Mouse (Mus musculus) MEL (cell line): Measurements from ENCODE around the gene Robo3. TPM values are rescaled to one million over a fixed set of nuclear protein-coding genes. Genes with fewer than 3 reads are reported as not detected.

Experiments
- DNase-seq: peaks from one replicate; pipeline ENCODE4 v3.0.0; 2011; ENCODE audit warnings: low read depth, low spot score
- H3K27ac ChIP-seq: 2 replicates; pipeline ENCODE4 v1.5.1; 2012; ENCODE audit warnings: low read depth, mild to moderate bottlenecking, control low read depth, low read length, moderate library complexity; ENCODE audit not compliant: control insufficient read depth
- H3K27me3 ChIP-seq, 2 experiments: fragments of 150-350 bp in 1 of 2; sonication (generic) in 1 of 2; 2 replicates each; pipeline ENCODE4 v1.6.1; 2012; ENCODE audit warnings: low read length in 2 of 2, mild to moderate bottlenecking in 2 of 2, improper control_type of control experiment in 1 of 2, moderate library complexity in 1 of 2; ENCODE audit not compliant: insufficient read depth in 2 of 2, control insufficient read depth in 1 of 2
- H3K36me3 ChIP-seq, 2 experiments: 2 replicates each; pipeline ENCODE4 v1.6.1; 2012 to 2014; ENCODE audit warnings: low read length in 2 of 2, improper control_type of control experiment in 1 of 2, inconsistent platforms in 1 of 2, mild to moderate bottlenecking in 1 of 2; ENCODE audit not compliant: insufficient read depth in 2 of 2, control insufficient read depth in 1 of 2
- H3K4me1 ChIP-seq, 2 experiments: fragments of 150-350 bp in 1 of 2; sonication (generic) in 1 of 2; 2 replicates each; pipeline ENCODE4 v1.6.1; 2012; ENCODE audit warnings: low read length in 2 of 2, improper control_type of control experiment in 1 of 2, mild to moderate bottlenecking in 1 of 2; ENCODE audit not compliant: insufficient read depth in 2 of 2, control insufficient read depth in 1 of 2
- H3K4me3 ChIP-seq, 2 experiments: fragments of 150-350 bp in 1 of 2; sonication (generic) in 1 of 2; 2 replicates each; pipeline ENCODE4 v1.5.1; 2012; ENCODE audit warnings: low read depth in 2 of 2, low read length in 2 of 2, mild to moderate bottlenecking in 2 of 2, moderate library complexity in 2 of 2, control low read depth in 1 of 2, improper control_type of control experiment in 1 of 2; ENCODE audit not compliant: control insufficient read depth in 1 of 2, insufficient read depth in 1 of 2
- H3K79me2 ChIP-seq: 2 replicates; pipeline ENCODE4 v1.6.1; 2012; ENCODE audit warnings: mild to moderate bottlenecking, low read length, moderate library complexity; ENCODE audit not compliant: control insufficient read depth, poor library complexity, insufficient read depth
- H3K9ac ChIP-seq: 2 replicates; pipeline ENCODE4 v1.6.1; 2012; ENCODE audit warnings: low read depth, mild to moderate bottlenecking, control low read depth, low read length, moderate library complexity; ENCODE audit not compliant: control insufficient read depth, poor library complexity, severe bottlenecking
- H3K9me3 ChIP-seq: fragments of 150-350 bp; sonication (generic); replicated peaks from 2 replicates; pipeline ENCODE4 v1.6.1; 2012; ENCODE audit warnings: mild to moderate bottlenecking, low read length, improper control_type of control experiment, moderate library complexity; ENCODE audit not compliant: insufficient read depth
- BHLHE40 ChIP-seq: IDR thresholded peaks from 2 replicates; pipeline ENCODE4 v1.6.1; 2012; ENCODE audit warnings: low read depth, mild to moderate bottlenecking, inconsistent platforms, low read length, improper control_type of control experiment, borderline replicate concordance
- E2F4 ChIP-seq: IDR thresholded peaks from 2 replicates; pipeline ENCODE4 v1.6.1; 2011; ENCODE audit warnings: low read depth, low read length, improper control_type of control experiment, borderline replicate concordance
- GATA1 ChIP-seq: IDR thresholded peaks from 2 replicates; pipeline ENCODE4 v1.6.1; 2011; ENCODE audit warnings: low read depth, low read length, improper control_type of control experiment
- HCFC1 ChIP-seq: IDR thresholded peaks from 2 replicates; pipeline ENCODE4 v1.6.1; 2012; ENCODE audit warnings: low read depth, mild to moderate bottlenecking, inconsistent platforms, low read length, improper control_type of control experiment, moderate library complexity
- JUND ChIP-seq: IDR thresholded peaks from 2 replicates; pipeline ENCODE4 v1.6.1; 2011; ENCODE audit warnings: low read depth, mild to moderate bottlenecking, improper control_type of control experiment, low read length
- KAT2A ChIP-seq: conservative IDR thresholded peaks from 2 replicates; pipeline ENCODE4 v1.6.1; 2012; ENCODE audit warnings: low read depth, low read length, improper control_type of control experiment, inconsistent platforms
- MAZ ChIP-seq: IDR thresholded peaks from 2 replicates; pipeline ENCODE4 v1.6.1; 2012; ENCODE audit warnings: low read depth, mild to moderate bottlenecking, inconsistent platforms, low read length, improper control_type of control experiment
- MEF2A ChIP-seq: IDR thresholded peaks from 2 replicates; pipeline ENCODE4 v1.6.1; 2014; ENCODE audit warnings: low read depth, mild to moderate bottlenecking, inconsistent platforms, low read length, improper control_type of control experiment; ENCODE audit not compliant: poor library complexity, insufficient replicate concordance, severe bottlenecking; ENCODE audit errors: extremely low read depth
- MYC ChIP-seq: IDR thresholded peaks from 2 replicates; pipeline ENCODE4 v1.6.1; 2011; ENCODE audit warnings: low read depth, mild to moderate bottlenecking, low read length, improper control_type of control experiment, moderate library complexity
- NRF1 ChIP-seq: IDR thresholded peaks from 2 replicates; pipeline ENCODE4 v1.6.1; 2014; ENCODE audit warnings: low read depth, mild to moderate bottlenecking, inconsistent platforms, low read length, improper control_type of control experiment, moderate library complexity; ENCODE audit not compliant: poor library complexity, insufficient read depth, severe bottlenecking
- POLR2A ChIP-seq, 2 experiments: IDR thresholded peaks; 2 replicates each; pipeline ENCODE4 v1.6.1; 2011 to 2012; ENCODE audit warnings: low read length in 2 of 2, mild to moderate bottlenecking in 2 of 2, control low read depth in 1 of 2, improper control_type of control experiment in 1 of 2, low read depth in 1 of 2, moderate library complexity in 1 of 2; ENCODE audit not compliant: control insufficient read depth in 1 of 2, insufficient read depth in 1 of 2, poor library complexity in 1 of 2
- POLR2AphosphoS5 ChIP-seq: IDR thresholded peaks from 2 replicates; pipeline ENCODE4 v1.6.1; 2012; ENCODE audit warnings: low read depth, borderline replicate concordance, mild to moderate bottlenecking, inconsistent platforms, low read length, moderate library complexity, mixed read lengths
- RAD21 ChIP-seq: IDR thresholded peaks from 2 replicates; pipeline ENCODE4 v1.6.1; 2011; ENCODE audit warnings: mild to moderate bottlenecking, low read depth, low read length, improper control_type of control experiment
- USF1 ChIP-seq: IDR thresholded peaks from 2 replicates; pipeline ENCODE4 v1.6.1; 2014; ENCODE audit warnings: low read depth, mild to moderate bottlenecking, inconsistent platforms, low read length, improper control_type of control experiment, moderate library complexity
- ZMIZ1 ChIP-seq: IDR thresholded peaks from 2 replicates; pipeline ENCODE4 v1.6.1; 2012; ENCODE audit warnings: low read depth, mild to moderate bottlenecking, inconsistent platforms, low read length, improper control_type of control experiment, moderate library complexity
- ZNF384 ChIP-seq: IDR thresholded peaks from 2 replicates; pipeline ENCODE4 v1.6.1; 2012; ENCODE audit warnings: low read depth, mild to moderate bottlenecking, inconsistent platforms, low read length, improper control_type of control experiment
- polyA plus RNA-seq, 2 experiments: library from polyadenylated mRNA; stranded (reverse) in 1 of 2; unstranded in 1 of 2; fragments of >175 nt in 1 of 2; fragments of >200 nt in 1 of 2; gene quantifications; 2 replicates each; pipeline versions ENCODE4 v1.2.1 to v1.2.4; 2012; ENCODE audit warnings: low replicate concordance in 2 of 2, low read depth in 1 of 2; ENCODE audit not compliant: insufficient read length in 2 of 2, insufficient read depth in 1 of 2, missing spikeins in 1 of 2
- total RNA-seq: library from RNA; depleted of rRNA; stranded (reverse); fragments of 300-350 nt; gene quantifications from 2 replicates; pipeline ENCODE4 v1.2.3, GENCODE M21; 2012

The Robo3 gene
- total and polyA plus RNA-seq, 3 experiments, result not detected

DNA sequence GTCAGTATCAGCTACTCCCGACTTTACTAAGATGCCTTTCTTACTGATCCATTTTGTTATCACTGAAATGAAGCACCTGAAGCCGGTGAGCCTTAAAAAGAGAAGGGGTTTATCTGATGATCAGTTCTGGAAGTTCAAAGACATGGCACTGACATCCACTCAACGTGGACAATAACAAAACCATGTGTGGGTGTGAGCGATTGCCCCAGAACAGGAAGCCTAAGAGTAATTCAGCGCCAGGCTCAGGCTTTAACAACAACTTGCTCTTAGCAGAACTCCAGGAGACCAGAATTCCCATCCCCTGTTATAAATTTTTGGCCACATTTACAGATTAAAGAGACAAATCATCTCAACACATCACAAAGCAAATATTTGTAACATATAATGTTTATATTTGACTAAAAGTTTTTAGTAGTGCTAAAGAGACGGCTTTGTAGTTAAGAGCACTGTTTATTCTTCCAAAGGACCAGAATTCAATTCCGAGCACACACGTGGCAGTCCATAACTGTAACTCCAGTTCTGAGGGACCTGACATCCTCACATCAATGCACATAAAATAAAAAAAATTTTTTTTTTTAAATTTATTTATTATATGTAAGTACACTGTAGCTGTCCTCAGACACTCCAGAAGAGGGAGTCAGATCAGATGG lies 39.4 kb downstream of the Robo3 start:
- Histone ChIP-seq H3K27ac (no peak overlapping the region), H3K4me1 (no peaks in the 10 kb centered on the region), H3K27me3 (peaks cover 2 to 10% of the 10 kb centered on the region in 2 experiments), H3K9ac (no peak overlapping the region), H3K9me3 (no peaks in the 10 kb centered on the region), H3K36me3 (no peaks in the 10 kb centered on the region), H3K79me2 (no peaks in the 10 kb centered on the region), H3K4me3 (no peak overlapping the region)
- TF ChIP-seq MEF2A (no peak), ZNF384 (no peak), HCFC1 (no peak), GATA1 (no peak), USF1 (no peak), KAT2A (no peak)
- DNase-seq, result no peak

DNA sequence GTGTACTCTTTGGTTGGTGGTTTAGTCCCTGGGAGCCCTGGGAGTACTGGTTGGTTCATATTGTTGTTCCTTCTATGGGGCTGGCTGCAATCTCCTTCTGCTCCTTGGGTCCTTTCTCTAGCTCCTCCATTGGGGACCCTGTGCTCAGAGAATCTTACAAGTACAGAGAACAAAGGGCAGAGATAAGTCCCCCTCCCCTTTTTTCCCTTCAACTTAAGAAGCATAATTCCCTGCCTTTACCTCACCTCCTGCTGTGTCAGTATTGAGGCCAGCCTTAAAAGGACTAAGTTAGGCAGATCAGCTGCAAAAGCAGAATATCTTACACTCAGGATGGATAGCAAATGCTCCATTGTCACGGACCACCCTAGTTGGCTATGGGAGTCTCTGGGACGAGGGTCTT lies 41.0 kb downstream of the Robo3 start:
- Histone ChIP-seq H3K79me2 (no peaks in the 10 kb centered on the region), H3K4me1 (no peaks in the 10 kb centered on the region), H3K9ac (no peak overlapping the region), H3K27ac (no peak overlapping the region), H3K9me3 (no peaks in the 10 kb centered on the region), H3K27me3 (peaks cover 0 to 8% of the 10 kb centered on the region in 2 experiments), H3K36me3 (no peaks in the 10 kb centered on the region), H3K4me3 (no peak overlapping the region)
- TF ChIP-seq E2F4 (no peak), RAD21 (no peak), MAZ (no peak), ZMIZ1 (no peak), JUND (no peak)
- DNase-seq, result no peak

DNA sequence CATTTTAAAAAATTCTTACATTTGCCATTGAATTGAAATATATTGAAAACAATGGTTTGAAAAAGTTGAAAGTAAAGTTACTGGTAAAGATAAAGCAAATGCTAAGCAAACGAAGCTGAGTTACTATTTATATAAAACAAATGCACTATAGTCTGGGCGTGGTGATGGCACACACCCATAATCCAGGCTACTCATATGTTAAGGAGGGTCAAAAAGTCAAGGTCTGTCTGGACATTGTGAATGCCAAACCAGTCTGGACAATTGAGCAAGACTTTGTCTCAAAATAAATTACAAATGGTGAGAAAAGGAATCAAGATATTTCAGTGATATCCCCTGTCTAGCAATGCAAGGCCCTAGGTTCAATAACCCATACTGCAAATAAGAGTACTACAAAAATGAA lies 42.2 kb downstream of the Robo3 start:
- H3K27me3 ChIP-seq, result peaks cover 0 to 7% of the 10 kb centered on the region in 2 experiments; a peak in 3 of 4 replicates
- H3K9ac ChIP-seq, result no peak overlapping the region
- H3K9me3 ChIP-seq, result no peaks in the 10 kb centered on the region
- H3K4me3 ChIP-seq, result no peak overlapping the region
- no peak overlapping the region for H3K27ac ChIP-seq
- no peak for DNase-seq
- H3K4me1 ChIP-seq, result no peaks in the 10 kb centered on the region
- TF ChIP-seq HCFC1 (no peak), MYC (no peak), GATA1 (no peak), POLR2A (IDR thresholded peaks at IDR 0.05; ENCODE audit: control insufficient read depth in 1 of 2, insufficient read depth in 1 of 2, low read depth in 1 of 2, low read length in 2 of 2, poor library complexity in 1 of 2) (no peak), RAD21 (no peak), USF1 (no peak), POLR2AphosphoS5 (no peak), BHLHE40 (no peak), NRF1 (no peak)
- no peaks in the 10 kb centered on the region for H3K79me2 ChIP-seq
- no peaks in the 10 kb centered on the region for H3K36me3 ChIP-seq
